Mouse (Mus musculus) frontal cortex, postnatal 10 days (tissue): ENCODE measurements around the gene Nacc1.
A peak's percentile ranks its signal among the peaks of the same experiment; 100 is the strongest.

Source experiments
- DNase-seq, 2 experiments: peaks; one replicate each; pipeline ENCODE4 v3.0.0; 2022; ENCODE audit warnings: low spot score in 2 of 2, mixed read lengths in 1 of 2

Gene Nacc1

DNA sequence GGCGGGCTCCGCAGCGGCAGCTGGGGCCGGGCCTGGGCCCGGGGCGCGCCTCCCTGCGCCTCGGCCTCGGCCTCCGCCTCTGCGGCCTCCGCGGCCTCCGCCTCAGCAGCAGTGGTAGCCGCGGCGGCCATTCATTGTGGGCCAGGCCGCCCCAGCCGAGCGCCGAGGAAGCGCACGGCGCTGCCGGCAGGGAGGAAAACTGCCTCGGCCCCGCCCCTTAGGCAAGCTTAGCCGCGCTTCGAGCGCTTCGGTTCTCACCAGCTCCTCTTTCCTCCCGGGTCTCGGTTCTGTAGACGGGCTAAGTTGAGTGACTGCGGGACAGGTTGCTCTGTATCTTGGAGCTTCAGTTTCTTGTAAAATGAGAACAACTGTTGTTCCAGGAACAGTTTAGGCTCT lies at the start of gene Nacc1:
Gene Nacc1 (minus strand): TSS at position 158 of the 396 bp plus-strand sequence.
- DNase-seq = peak in 1 of 2 experiments; percentile 86

DNA sequence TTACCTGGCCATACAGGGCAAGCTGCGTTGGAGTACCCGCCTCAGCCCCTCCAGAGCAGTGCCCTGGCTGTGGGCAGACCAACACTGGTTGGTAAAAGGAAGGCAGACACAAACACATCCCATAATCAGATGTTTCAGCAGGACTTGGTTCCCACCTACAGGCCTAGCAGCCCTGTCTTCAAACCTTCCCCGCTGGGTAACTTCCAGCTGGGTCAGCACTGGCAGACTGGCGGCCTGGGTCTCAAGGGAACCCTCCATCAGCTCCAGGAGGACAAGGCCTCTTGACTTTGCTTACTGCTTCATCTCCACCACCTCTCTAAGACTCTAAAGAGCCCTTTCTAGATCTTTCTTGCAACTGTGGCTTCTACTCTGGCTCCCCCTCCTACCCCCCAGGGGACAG lies 48.9 kb upstream of the Nacc1 start:
- no peak for DNase-seq

DNA sequence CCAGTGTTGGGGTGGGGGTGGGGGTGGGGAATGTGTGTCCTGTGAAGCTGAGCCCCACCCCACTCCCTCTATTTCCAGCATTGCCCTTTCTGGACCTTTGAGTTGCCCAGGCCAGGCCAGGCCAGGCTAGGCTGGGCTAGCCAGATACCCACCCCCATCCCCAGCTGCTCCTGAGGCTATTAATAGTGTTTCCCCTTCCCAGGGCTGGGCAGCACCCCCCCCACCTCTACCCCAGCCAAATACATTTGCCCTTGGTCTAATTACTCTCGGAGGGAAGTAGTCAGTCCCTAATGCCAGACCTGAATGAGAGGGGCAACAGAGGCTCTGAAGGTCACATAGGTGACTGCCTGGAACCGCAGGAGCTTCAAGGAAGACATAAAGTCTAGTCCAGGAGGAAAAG lies 47.9 kb upstream of the Nacc1 start:
- DNase-seq = no peak

DNA sequence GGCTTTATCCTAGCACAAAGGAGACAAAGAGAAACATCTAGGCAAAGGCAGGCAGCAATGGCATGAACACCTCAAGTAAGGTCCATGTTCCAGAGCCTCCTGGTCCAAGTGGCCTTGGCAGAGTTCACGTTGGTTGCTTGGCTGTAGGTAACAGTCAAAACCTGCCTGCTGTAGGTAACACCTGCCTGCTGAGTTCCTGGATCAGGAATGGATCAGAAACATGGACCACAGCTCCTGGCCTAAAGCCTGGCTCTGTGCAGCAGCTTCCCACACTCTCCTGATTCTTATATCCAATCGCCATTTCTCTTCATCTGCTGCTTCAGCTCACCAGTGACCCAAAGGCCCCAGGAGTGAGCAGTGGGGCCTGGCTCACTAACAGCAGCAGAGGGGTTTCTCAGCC lies 47.0 kb upstream of the Nacc1 start:
- DNase-seq = no peak

DNA sequence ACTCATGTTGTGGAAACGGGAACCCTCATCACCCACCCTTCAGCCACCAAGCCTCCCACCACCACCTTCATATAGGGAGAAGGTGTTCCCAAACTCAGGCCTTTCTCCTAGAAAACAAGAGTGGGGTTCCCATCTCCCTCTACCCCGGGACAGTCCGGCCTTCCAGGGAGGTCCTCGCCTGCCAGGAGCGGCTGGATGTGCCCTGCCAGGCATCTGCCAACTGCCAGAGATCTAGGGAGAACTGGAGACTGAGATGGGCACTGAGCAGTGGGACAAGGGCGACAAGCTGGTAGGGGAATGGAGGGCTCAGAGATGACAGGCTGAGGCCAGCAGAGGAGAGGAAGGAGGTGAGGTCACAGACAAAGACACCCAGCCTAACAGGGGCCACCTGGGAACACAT lies 46.3 kb upstream of the Nacc1 start:
- no peak for DNase-seq

DNA sequence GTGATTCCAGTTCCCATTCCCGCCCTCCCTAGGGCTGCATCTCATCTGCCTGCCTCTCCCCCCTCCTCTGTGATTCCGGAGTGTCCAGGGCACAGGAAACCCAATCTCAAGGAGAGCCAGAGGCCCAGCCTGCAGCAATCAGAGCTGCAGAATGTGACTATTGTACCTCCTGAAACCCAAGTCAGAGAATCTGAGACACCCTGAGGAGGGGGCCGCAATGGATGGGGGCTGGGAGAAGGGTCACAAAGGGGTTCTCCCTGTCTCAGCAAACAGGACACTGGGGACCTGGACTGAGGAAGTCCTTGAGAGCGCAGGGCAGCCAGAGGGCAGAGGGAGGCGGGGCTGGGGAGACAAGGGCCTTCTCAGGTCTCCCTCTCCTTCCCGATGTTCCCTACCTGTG lies 45.3 kb upstream of the Nacc1 start:
- no peak for DNase-seq

DNA sequence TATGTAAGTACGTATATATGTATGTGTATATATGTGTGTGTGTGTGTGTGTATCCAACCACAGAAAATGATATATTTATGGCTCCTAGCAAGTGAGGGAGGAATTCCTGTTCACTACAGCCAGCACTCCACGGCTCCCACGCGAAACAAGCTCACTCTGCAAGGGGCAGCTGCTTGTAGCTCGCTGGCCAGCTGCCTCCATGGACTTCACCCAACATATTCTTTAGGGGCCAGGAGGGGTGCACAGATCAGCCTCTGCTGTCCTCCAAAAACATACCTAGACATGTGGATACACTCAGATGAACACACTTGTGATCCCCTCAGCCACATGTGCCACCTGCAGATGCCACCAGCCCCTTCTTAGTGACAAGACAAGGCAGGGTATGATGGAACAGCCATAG lies 44.9 kb upstream of the Nacc1 start:
- DNase-seq = no peak

DNA sequence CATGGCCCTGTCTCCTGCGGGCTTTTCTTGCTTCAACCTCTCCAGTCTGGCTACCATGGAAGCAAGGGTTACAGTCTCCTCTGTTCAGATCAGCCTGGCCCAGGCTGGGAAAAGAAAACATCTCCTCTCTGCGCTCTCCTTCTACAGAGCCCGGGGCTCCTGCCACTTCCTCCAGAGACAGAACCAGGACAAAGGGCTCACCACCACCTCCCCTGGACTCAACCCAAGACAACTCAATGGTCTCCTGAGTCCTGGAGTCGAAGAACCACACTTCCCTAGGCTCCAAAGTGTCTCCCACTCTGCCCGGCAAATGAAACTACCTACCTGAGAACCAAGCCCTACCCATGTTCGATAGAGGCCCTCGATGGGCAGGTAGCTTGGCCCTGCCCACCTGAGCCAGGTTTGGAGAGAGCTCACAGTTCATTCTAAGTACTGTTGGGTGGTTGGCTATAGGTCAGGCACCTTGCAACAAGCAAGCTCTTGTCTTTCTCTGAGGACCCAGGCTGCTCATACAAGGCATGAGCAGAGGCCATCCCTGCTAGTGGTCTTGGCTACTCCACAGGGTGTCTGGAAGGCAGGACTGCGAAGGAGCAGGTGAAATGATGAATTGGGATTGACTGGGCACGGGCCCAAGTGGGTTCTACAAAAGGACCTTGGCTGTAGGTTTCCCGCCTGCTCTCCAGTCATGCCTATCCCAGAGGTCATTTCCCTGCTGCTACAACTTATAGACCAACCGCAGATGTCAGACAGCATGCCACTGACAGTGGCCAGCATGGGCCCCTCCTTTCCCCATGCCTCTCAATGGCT lies 43.9 kb upstream of the Nacc1 start:
- DNase-seq = no peak

DNA sequence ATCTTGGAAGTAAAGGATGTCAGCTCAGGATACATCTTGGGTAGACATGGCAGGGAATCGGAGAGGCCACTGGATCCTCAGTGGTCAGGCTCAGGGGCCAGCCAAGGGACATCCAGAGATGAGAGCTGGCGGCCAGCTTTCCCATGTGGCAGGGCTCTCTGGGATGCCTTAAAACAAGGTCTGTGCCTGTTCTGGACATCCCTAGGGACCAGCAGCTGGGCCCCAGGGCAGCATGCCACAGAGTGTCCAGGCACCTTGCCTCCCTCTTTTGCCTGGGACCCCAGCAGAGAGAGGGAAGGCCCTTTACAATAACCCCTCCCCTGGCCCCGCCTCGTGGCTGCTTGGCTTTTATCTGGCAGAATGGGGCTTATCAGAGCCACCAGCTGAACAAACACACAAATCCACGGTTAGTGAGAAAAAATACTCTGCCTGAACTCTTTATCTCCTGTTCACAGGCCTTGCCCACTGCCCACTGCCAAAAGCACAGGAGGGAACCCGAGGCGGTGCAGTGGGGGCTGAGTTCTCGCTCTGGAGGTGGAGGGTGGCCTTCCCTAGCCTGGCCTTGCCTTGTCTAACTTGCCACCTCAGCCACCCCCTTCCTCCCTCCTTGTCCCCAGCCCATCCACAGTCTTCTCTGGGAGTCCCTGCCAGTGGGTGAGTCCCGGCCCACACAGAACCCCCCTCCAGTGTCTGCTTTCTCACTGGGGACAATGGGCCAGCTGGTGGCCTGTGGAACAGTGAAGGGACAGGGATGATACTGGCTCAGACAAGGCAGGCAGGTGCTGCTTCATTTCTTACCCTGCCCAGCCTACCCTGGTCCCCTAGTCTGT lies 43.1 kb upstream of the Nacc1 start:
- DNase-seq = no peak

DNA sequence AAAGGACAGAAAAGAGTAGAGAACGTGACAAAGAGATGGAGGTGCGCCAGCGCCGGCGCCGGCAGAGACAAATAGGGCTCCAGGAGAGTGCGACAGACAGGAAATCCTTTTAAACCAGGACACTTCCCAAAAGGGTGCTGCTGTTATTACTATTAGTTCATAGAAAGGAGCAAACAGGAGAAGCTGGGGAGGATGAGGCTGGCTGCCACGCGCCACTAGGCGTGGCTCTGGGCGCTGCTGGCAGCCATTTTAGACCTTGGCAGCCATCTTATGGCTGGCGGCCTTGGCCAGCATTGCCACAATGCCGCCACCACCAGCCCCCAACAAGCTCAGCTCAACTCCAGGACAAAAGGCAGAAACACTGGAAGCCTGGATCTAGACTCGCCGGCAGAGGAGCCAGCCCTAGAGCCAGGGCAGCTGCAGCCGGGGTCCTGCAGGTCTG lies 42.3 kb upstream of the Nacc1 start:
- DNase-seq = no peak

DNA sequence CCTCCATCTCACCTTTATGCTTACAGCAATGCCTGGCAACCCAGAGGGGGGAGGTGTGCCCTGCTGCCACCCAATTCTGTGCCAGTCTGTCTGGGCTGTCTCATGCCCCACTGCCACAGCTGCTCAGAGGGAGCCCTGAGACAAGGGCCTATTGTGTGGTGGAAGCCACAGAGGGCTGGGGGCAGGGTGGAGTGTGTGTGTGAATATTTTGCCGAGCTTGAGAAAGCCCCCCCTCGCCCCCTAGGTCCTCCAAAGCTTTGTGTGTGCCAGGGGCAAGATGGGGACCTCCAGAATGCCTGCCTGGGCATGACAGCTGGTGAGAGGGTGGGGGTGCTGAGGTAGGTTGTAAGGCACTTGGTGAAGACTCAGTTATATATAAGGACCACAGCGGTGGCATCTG lies 40.8 kb upstream of the Nacc1 start:
- no peak for DNase-seq

DNA sequence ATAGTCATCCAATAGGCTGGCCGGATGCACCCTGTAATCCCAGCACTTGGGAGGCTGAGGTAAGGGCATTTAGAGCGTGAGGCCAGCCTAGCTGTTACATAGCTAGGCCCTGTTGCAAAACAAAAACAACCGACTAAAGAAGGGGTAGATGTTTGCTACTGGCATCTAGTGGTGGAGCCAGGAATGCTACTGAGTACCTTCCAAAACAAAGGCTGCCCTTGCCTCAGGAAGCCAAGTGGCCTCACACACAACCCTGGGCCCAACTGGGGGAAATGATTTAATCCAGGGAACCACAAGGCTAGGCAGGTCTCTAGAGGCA lies 38.2 kb upstream of the Nacc1 start:
- no peak for DNase-seq

DNA sequence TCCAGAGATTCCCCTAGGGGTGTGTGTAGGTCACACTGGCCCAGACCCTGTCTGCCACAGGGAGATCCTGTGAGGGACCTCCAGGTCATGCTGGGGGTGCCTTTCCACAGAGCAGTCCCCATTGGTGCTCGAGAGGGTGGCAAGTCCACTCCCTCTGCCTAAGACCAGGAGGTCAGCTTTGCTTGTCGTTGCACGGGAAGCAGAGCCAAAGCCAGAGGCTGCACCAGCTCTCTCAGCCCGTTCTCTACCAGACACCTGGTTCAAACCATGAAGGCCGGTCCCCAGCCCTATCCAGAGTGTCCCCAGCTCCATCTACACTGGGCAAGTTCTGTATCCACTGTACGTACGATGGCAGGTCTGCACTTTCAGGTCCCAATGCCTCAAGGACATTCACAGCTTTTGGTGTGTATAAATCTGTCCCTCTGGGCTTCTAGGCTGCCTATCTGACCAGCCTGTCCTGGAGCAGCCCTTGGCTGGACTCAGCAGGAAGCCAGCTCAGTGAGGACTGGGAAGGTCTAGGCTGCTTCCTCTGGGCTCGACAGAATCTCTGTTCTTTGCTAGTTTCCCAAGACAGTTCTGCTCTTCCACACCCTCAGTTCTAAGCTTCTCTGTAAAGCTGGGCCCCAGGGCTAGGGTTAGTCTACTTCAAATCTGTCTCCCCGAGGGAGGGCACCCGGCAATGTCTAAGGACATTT lies 37.7 kb upstream of the Nacc1 start:
- no peak for DNase-seq

DNA sequence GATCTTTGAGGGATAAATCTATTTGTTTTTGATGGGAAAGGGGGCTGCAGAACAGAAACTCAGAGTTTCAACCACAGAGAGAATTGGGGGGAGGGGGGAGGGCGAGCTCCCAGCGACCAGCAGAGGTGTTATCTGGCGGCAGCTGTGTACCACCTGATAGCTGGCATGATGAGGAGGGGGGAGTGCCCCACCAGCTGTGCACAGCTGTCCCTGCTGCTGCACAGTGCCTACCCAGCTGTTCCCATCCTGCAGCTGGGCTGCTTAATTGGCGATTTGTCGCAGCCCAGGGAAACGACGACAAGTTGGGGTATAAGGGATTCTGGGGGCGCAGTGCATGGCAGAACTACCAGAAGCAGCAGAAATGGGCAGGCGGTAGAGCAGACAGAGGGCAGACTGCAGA lies 37.0 kb upstream of the Nacc1 start:
- no peak for DNase-seq

DNA sequence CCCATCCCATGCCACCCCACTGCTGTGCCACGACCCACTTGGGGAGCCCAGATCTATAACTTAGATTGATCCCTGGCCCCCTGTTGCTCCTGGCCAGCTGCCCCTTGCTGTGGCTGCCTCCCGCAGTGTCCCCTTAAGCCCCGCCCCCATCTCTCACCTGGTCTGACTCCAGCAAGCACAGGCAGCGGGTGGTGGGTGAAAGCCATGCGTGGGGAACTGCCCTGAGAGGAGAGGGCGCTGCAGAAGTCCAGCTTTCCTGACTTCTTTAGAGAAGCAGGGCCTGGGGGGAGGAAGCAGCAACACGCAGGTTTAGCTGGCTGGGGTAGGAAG lies 35.9 kb upstream of the Nacc1 start:
- no peak for DNase-seq

DNA sequence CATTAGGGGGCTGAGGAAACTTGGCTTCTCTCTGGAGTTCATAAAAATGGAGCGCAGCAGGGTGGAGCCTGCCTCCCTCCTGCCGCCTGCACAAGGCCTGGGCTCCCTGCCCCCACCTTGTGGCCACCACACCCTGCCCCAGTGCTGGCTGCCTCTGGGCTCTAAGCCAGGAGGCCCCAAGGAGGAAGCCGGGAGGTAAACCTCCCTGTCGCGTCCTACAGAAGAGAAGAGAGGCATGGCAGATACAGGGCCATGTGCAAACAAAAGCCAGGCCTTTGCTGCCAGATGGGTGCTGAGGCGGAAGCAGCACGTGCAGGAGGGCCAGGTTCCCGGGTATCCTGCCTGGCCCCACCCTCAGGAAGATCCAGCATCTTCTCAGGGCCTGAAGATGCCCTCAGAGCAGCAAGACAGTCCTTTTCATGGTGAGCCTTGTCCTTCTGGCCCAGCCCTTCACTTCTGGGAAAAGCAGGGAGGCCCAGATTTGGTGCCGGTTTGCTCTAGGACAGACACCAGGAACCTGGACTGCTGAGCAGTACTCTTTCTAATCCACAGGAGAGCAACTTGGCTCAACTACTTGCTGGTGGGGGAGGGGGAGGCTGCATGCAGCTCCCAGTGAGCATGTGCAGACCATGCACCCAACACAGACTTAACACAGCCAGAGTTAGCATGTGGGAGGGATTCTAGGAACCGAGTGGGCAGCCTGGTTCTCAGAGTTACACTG lies 35.3 kb upstream of the Nacc1 start, which contains the start of gene G430095P16Rik:
Gene G430095P16Rik (plus strand): TSS at position 158 of the 721 bp plus-strand sequence.
- no peak for DNase-seq

DNA sequence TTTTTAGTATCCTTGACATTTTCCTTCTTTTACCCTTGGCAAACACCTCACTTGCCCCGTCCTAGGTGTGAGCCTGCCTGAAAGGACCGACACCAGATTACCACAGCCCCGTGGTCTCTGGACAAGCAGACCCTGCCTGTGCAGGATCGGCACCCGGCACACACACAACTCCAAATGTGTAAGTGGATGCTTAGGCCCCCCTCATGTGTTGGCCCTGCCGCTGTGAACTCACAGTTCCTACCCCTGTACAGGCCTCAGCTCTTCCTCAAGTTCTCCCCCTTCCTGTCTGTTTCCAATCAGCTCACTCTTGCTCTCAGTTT lies 34.8 kb upstream of the Nacc1 start:
- no peak for DNase-seq

DNA sequence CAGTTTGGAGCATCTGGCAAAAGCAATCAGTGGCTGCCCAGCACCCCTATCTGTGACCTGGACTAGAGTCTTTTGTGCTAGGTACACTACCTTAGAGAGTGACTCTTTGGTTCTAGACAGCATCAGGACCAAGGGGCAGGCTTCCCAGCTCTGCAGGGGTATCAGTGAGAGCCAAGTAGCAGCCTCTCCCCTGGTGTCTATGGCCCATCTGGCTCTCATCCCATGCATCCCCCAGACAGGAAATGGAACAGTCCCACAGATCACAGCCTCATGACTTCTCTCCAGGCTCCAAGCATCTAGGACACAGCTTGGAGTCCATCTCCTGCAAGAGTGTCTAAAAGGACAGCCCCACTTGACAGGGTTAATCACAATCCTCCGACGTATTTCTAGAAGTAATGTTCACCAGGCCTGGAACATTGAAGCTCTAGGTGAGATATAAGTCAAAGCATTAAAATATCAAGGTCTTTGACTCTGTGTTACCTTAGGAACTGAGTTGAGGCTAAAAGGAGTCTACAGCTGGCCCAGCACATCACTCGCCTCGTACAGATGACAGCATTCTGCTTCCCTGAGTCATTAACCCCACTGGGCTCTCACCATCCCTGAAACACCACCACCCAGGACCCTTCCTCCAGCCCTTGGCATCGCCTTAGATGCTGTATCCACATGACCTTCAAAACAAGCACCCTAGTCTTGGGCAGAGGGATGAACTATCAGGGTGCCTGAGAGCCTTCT lies 31.5 kb upstream of the Nacc1 start:
- DNase-seq = no peak

DNA sequence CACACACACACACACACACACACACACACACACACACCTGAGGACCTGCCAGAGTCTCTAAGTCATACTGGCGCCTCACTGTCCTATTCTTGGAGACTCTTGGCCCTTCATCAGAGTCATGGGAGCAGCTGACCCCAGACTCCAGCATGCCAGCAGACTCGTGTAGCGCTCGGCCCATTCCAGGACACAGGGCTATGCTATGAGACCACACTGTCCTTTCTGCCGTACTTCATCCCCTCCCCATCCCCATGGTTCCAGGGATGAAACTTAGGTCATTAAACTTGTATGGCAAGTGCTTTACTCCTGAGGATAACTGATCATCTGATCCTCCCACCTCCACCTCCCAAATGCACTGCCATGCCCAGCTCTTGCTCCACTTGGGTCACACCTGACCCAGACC lies 30.8 kb upstream of the Nacc1 start:
- no peak for DNase-seq

DNA sequence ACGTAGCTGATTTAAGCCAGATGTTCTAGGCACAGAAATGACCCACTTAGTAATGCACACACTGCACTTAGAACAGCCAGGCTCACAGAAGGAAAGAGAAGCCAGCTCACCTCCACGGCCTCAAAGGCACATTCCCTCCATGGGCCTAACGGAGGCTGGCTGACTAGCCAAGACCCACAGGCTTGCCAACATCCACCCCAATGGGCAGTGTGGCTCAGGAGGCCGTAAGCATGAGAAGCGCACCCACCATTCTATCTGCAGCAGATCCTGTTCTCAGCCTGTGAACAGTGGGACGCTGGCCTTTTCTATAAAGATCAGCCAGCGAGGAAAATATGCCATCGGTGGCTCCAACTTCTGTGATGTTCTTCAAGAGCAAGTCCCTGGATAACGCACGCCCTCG lies 29.1 kb upstream of the Nacc1 start:
- DNase-seq = no peak

DNA sequence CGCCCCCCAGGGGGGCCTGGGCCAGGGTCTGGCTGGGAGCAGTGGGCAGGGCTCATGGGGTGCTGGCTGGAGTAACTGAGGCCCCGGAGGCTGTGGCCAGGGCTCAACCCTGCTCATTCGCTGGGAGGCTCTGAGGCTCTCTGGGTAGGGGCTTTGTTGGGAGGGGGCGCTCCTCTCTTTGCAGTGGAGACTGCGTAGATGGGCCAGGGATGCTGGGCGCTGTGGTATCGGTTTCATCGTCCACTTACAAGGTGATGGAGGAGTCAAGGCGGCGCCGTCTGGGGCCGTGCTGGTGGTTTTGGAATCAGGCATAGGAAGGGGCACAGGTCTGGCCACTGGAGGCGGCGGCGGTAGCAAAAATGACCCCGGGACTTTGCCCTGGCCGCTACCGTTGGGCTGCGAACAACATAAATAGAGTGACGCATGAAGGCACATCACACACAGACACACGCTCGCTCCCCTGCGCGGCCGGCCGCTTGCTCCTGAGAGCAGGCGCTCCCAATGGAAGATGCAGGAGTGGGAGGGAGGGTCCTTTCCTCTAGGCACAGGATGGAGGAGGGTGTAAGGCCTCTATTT lies 28.3 kb upstream of the Nacc1 start:
- DNase-seq = no peak
